Mouse (Mus musculus): ENCODE measurements around the gene Rab4a.

GRCm38 (mm10) chr8:123758935-123759334 is 46.9 kb upstream of the Rab4a start:
- TF ChIP-seq CTCF (IDR thresholded peaks at IDR 0.05), result no peak
- no peak for TF ChIP-seq EP300 (IDR thresholded peaks at IDR 0.05)

Data from lung, postnatal 0 days (tissue).